Mouse (Mus musculus): Measurements from ENCODE around the gene Gadl1. TPM values are rescaled to one million over a fixed set of nuclear protein-coding genes. Genes with fewer than 3 reads are reported as not detected.

The Gadl1 gene
- total RNA-seq, 2 experiments from 2014 or later: 1.0 to 1.2 TPM

DNA sequence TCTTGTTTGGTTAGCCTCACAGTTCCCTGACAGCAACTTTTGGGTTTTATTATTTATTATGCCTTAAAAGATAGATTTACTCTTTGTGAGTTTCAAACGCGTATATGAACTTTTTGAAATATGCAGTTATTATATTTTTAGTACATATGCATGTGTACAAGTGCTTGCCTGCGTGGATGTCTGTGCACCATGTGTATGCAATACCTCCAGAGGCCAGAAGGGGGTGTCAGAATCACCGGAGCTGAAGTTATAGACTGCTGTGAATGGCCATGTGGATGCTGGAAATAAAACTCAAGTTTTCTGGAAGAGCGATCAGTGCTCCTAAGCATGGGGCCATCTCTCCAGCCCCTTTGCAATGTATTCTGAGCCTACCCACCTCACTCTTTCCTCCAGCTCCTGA is 28.7 kb downstream of the Gadl1 start:
- no peak for DNase-seq

DNA sequence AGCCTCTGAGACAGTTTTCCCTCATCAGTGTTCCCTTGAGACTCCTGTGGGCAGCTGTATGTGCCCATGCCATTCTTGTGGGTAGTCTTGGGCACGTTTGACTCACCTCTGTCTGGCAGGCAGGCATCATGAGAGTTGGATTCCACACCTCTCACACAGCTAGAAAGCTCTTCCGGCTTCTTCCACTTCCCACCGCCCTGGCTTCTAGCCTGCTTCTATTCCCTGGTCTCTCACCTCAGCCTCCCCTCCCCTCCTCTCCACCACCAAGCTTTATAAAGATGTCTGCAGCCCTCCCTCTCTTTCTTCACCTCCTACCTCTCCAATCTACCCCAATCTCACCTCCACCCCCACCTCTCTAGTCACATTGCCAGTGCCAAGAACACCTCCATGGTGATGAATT is 30.2 kb downstream of the Gadl1 start:
- DNase-seq: no peak

DNA sequence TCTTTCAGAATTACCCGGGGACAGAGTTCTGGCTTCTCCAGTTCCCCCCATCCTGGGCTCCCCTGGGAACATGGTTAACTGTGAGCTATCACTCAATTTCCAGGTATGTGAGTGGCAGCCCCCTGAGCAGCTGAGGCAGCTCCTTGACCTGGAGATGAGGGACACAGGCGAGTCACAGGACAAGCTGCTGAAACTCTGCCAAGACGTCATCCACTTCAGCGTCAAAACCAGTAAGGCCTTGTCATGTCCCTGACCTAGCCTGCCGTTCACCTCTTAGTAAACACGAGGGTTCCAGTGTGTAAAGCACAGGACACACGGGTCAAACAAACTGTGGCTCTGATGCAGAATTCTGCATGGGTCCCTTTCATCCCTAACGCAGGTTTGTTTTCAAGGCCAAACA is 31.9 kb downstream of the Gadl1 start:
- DNase-seq: peak; percentile 13

DNA sequence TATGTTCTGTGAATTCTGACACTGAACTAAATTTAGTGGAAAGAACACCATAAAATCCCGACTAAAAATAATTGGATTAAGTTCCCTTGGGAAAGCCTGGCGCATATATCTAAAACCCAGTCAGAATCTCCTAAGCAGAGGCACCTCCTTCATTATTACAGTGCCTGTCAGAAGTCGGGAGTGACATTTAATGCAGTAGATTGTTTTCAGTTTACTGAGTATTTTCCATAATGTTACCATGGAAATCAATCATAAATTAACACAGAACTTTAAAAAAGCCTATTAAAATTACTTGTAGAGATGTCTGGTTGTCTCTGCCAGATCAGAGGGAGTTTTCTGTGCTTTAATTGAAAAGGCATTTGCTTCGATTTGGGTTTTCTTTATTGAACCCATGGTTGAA is 33.2 kb downstream of the Gadl1 start:
- DNase-seq: no peak

DNA sequence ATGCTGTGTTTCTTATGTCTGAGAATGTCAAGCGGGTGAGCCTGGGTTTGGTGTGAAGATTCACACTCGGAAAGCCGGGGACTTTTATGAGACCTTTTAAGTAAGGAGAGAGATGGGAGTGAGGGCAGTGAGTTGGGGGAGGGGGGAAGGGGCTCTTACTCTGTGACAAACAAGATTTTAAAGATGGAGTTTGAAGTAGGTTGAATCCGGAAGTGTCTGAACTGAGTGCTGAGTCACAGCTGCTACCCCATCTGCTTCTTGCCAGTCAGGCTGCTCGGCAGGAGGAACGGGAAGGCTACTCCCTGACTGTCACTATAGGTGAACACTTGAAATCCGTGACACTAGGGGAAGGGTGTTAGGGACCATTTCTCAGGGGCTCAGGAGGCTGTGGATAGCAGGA is 33.7 kb downstream of the Gadl1 start:
- DNase-seq: no peak

DNA sequence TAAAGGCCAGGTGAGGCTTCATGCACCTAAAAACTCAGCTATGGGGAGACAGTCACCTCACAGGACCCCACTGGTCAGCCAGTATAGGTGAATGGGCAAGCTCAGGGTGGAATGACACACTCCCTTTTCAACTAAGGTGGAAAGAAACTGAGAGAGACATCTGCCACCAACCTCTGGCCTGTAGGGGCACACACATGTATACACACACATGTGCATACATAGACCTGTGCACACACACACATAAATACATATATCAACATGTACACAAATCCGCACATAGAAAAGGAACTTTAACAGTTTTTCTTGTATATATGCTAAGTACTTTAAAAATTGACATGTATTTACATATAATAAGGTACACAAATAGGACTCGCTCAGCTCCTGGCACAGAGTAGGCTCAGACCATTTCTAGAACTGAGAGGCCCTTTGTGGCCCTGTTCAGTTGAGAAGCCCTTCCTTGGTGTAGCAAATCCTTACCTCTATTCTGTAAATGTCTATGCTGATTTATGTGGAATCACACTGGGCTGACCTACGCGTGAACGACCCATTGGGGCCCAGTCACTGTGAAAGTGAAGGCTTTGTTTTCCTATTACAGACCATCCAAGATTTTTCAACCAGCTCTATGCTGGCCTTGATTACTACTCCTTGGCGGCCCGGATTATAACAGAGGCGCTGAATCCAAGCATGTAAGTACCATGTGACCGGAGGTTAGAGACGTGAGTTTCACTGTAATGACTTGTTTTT is 34.5 kb downstream of the Gadl1 start:
- DNase-seq: no peak

DNA sequence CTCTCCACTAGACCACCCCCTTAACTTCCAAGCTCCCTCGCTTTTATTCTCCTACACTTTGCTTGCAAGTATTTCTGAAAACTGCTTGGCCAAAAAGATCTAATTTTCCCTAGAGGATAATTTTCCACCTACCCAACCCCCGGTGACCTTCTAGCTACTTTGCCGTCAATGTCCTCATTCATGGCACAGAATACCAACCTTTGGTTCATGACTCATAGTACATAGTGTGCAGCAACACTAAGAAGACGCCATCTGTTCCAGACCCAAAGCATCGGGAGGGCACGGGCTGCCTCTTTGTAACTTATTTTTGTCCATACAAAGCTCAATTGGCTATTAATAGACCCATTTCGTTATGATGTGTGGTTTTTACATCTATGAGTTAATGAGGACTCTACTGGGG is 55.8 kb downstream of the Gadl1 start:
- DNase-seq: no peak

DNA sequence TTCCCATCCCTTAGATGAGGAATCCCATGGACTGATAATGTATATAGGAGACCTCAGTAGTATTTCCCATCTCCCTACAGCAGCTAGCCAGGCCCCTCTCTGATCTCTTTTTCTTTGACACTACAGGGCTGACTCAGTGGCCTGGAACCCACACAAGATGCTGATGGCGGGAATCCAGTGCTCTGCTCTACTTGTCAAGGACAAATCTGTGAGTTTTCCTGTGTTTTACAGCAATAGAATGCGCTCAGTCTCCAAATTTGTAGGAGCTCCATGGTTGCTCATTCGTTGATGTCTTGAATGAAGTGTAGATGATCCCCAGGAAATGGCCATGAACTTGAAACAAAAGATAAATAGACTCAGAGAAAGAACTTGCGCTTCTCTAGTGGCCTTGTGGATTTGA is 56.9 kb downstream of the Gadl1 start:
- DNase-seq: no peak

DNA sequence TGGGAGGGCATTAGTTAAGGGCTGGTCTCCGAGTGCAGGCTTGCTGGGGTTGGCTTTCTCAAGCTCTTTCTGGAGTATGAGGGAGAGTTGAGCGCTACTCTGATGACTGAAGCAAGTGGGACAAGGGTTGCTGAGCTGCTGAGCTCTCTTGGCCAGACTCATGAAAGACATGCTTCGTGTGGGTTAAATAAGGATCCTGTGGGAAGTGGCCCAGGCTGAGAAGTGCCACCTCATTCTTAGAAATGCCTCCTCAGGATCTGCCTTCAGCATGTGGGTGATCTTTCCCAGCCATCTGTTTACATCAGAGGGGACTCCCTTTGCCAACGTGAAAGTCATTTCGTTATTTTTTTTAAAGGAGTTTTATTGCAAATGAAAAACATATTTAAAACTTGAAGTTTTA is 57.5 kb downstream of the Gadl1 start:
- DNase-seq: no peak

DNA sequence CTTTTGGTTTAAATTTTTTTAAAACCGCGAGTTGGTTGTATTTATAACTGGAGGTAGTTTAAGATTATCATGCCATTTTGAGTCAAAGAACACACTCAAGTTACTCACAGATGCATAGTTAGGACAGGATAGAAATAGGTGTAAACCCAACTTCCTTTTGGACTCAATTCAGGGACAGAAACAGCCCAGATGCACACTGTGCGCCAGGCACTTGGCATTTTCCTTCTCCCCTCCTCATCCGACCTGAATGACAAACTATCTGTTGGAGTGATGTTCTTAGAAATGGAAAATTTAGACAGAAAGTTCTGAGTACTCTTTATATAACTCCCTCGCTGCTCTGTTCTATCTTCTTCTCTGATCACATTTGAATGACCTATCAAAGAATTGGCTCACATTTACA is 58.4 kb downstream of the Gadl1 start:
- no peak for DNase-seq

DNA sequence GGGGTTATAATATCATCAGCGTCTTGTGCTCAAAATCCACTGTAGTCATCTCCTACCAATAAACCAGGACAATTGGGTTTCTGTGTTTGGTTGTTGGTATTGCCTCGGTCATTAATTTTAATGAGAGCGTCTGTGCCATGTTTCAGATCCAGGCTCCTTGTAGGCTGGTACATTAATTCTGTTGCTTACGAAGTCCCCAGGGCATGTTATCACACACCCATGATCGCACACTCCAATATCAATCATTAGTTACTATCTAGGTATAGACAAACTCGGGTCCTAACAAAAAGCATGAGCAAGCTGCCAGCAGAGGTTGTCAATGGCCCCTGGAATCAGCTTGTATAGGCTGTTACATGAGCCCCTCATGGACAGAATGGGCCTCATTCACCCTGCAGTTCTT is 67.6 kb downstream of the Gadl1 start:
- DNase-seq: no peak

DNA sequence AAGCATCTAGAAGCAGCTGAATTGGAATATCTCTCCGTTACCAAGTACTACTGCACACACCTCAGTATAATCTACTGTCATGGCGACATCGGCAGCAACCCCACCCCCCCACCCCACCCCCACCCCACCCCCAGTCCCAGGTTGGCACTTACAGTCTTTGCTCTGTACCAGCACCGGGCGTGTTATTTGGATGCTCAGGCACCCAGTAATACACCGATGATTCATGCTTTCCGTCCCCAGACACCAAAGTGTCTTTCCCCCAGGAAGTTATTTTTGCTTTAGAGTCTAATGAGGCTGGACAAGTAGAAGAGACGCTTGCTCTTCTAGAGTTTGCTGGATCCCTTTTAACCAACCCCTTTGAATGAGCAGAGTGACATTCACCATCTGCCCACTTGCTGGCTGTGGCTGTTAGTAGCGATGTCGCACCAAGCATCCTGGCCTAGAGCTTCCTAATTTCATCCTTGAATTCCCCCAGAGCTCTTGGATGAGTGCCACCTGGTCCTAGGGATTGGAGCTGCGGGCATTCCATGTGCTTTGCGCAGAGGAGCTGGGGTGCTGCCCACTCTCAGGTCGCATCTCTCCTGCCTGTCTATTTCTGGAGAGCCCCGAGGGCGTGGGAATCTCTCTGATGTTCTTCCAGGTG is 68.5 kb downstream of the Gadl1 start:
- peak; percentile 47 for DNase-seq

DNA sequence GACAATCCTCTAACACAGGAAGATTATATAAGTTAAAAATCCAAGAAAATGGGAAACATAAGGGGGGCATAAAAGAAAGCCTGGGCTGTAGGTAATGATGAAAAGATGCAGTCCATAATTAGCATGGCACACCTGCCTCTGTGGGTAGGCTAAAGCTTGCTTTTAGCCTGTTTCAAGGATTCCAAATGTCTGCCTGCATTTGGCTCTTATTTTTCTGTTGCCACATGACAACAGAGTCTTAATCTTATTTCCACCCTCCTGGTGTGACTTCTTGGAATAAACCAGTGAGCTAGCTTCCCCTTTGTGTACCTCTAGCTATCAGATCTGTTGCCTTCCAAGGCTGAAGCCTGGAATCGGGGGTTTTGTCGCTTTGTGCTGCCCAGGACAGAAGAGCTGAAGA is 69.2 kb downstream of the Gadl1 start:
- no peak for DNase-seq

DNA sequence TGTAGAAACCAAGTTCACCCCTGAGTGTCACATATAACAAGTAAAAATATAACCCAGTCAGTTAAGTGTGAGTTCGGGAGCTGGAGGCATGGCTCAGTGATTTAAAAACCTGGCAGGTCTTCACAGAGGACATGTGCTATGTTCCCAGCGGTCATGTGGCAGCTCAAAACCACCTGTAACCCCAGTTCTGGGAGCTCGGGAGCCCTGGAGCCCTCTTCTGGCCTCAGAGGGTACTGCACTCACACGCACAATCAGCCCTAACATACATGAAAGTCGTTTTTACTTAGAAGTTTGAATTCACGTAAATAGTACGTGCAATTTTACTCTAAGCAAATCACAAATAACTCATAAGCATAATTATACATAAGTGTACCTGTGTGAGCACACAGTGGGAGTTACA is 81.4 kb downstream of the Gadl1 start:
- DNase-seq: no peak

DNA sequence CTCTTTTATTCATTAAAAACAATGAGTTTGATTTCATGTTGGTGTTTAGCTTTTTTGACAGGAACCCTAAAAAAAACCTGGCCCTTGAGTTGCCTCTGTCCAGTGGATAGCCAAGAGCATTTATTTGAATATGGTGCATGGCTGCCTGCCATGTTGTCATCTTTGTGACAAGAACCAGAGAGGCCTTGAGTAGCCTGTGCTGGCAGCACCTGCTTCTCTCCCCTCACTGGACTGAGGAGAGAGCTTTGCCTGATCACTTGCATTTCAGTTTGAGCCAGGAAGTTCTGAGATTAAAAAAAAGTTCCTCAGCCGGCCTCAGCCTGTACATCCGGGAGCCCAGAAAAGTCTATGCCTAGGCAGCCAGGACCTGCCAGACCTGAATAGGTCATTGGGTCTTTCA is 85.5 kb downstream of the Gadl1 start:
- peak; percentile 42 for DNase-seq

DNA sequence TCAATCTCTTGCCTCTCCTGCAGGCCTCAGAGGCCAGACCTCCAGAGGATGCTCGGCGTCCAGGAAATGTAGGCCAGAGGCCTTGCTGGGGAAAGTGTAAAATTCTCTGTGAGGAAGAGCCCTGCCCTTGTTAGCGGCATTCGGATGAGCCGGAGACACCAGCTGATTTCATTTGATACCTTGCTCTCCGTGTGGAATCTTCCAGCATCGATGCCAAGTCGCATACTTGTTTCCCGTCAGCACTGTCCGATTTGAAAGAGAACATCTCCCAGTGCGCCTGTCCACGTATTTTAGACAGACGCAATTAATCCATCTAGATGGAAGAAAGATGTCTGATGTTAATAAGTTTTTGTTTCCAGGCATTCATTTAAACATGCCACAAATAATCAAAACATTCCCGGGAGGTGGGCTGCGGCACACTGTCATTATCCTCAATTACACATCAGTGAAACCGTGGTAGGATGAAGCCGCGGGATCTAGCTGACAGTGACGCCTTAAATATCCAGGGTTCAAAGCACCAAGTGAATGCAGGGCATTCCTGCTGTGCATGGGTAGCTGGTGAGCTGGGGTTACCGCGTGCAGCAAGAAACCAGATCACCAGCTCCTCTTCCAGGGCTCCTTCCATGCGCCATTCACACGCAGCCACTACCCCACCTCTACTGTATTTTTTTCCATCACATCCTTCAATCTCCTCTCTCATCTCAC is 86.8 kb downstream of the Gadl1 start:
- no peak for DNase-seq

DNA sequence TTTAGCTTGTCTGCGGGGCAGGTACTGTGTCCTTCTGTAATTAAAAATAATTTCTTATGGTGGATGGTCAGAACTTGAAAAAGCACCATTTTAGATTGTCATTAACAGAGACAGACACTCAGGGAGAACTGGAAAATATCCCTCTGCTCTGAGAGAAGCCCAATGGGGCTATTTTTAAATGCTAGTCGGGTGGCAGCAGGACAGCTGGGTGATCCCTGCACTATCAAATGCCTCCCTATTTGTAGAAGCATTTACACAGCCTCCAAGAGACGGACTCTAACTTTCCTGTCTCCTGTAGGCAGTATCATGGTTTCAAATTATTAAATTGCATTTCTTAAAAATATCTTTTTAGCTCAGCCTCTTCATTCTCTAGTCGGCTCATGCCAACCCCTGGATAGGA is 89.1 kb downstream of the Gadl1 start:
- peak; percentile 26 for DNase-seq

DNA sequence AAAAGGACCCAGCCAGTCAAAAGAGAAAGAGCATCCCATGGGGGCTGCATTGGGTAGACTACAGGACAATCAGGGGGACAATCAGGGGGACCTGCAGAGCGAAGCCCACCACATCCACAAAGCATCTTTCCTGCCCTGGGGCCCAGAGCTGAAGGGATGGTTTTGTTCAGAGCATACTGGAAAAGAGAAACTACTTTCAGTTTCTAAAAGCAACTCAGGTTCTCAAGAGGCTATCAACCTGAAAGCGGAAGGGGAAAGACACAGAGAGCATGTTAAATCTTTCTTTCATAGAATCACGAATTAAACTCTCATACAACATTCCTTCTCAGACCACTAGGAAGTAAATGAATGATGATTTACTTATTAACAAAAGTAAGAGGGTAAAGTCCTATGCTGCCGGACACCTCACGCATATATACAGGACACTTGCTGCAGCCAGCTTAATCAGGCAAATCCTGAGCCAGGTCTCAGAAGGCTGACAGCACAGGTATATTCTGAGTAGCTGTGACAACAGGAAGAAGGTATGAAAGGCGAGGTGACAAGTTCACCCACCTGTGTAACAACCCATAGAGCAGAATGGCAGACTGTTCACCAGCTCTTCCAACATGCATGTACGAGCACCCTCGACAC is 90.2 kb downstream of the Gadl1 start:
- no peak for DNase-seq

DNA sequence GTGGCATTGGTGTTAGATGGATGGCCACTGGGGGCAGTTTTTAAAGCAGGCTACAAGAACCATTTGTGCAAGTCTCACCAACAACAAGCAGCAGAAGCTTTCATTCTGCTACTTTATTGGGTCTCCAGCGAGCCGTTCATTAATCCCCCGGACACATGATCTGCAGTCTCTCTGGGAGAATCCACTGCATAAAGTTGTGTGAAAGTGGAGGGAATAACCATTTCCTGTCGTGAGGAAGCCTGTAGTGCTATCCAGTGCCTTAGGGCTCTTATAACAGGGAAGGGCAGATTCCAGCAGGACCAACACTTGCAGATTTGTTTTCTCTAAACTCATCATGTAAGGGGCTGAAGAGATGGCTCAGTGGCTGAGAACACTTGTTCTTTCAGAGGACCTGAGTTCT is 104.7 kb downstream of the Gadl1 start:
- DNase-seq: no peak

DNA sequence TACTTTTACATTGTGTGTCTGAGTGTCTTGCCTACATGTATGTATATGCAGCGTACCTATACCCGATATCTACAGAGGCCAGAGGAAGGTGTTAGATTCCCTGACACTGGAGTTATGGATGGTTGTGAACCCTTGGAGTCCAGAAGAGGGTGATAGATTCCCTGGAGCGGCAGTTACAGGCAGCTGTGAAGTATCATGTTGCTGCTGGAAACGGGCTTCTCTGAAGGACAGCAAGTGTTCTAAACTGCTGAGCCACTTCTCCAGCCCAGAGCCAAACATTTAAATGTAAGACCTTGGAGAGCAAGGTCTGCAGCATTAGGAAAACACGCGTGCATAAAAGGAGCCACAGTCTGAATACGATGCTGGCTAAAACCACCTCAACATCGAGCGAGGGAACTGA is 107.0 kb downstream of the Gadl1 start:
- no peak for DNase-seq

DNA sequence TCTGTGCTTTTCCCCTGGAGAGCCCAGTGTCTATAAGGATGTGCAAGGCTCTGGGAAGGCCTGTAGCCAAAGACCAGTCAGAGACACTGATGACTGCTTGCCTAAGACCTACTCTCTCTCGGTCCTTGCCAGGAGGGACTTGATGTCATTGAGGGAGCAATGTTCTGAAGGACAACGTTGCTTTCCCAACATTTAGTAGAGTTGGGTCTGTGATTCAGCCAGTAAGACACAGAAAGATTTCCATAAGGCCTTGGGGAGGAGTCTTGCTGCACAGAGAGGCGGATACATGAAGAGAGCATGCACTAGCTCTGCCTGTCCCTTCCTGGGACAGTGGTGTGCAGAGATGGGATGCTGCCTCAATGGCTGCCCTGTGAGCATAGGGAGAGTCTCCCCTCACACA is 107.8 kb downstream of the Gadl1 start:
- no peak for DNase-seq

DNA sequence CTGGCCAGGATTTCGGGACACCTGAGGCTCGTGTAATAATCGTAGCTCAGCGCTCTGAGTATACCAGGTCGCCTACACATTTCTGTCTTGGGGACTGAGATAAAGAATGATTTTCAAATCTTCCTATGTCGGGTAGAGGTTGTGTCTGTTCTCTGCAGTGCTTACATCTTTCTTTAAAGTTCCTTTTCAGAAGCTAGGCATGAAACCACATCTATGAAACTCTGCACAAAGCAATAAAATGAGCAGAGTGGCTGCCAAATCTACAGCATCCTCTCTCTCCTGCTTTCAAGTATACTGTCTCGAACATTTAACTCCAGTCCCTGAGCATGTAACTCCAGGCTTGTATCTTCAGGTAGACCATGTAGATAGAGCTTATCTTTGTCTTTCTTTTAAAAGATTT is 109.3 kb downstream of the Gadl1 start:
- DNase-seq: no peak

DNA sequence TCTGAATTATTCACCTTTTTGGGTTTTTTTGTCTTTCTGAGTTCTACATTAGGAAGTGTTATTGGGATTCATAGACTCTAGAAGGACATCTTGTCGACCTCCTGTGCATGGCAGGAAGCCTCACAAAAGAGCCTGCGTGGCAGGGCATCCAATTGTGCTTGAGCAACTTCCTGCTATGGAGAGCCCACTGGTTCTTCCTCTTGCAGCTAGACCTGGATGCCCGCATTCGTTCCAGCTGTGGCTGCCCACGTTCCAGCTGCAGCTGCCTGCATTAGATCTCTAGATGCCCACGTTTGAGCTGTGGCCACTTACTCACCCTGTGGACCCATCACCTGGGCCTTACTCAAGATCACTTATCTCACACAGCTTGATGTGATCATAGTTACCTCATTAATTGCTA is 116.1 kb downstream of the Gadl1 start:
- DNase-seq: no peak

DNA sequence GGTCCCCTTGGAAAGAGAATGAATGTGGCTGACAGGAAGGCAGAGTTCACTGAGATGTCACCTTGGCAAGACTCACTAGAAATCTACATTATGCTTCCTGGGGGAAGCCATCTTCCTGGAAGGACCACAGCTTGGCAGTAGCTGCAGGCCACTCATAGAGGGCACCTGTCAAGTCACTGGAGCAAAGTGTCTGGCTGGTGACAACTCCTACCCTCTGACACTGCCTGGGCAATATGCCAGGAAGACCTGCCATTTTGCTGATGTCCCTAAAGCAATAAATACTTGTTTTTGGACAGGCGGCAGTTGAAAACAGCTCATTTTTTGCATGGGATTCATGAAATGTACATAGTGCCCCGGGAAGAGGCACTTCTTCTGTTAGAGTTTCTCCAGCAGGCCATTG is 119.8 kb downstream of the Gadl1 start:
- DNase-seq: peak; percentile 36

Measured in heart, postnatal 4 days (tissue).